Mouse (Mus musculus) mesoderm, embryonic 11.5 days (tissue): ENCODE measurements at regions not wholly inside any gene's neighbourhood (a gene's known extent, or its start where the extent isn't known, plus 50 kb on each side); places are given as distances from the start of the nearest gene placed in this dataset.

ENCODE experiments used
- DNase-seq: peaks from one replicate; pipeline ENCODE4 v3.0.0-alpha.2; 2012; ENCODE audit warnings: low read depth, low spot score

DNA sequence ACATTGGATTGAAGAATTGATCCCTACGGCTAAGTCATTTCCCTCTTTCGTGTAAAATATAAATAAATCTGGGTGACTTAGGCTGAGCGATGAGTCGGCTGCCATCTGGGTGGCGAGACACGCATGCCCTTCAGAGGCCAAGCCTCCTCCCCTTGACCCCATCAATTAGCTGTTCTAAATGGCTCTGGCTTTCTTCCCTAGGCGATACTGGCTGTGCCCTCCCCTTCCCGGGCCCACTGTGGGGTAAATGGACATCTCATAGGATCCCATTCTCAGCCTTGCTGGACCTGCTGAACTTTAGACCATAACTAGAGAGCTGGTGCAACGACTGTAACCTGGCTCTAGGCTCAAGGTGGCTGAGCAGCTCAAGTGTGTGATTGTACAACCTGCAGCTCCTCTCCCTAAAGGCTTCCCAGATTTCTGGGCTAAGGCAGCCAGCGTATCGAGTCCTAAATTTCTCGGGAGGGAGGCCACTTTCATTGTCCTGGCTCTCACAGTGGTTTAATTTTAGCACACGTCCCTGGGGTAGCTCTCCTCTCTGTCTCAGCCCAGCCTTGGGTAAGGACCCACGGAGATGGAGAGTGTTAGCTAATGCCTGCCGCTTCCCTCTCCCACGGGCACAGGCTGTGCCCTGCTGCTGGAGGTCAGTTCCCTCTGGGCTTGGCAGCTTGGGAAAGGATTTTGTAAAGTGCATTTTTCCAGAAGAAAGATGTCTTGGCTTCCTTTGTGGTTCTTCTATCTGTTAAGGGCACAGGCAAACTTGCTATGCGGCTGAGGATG is 80.7 kb upstream of the Zc3h12a start:
- DNase-seq = no peak

DNA sequence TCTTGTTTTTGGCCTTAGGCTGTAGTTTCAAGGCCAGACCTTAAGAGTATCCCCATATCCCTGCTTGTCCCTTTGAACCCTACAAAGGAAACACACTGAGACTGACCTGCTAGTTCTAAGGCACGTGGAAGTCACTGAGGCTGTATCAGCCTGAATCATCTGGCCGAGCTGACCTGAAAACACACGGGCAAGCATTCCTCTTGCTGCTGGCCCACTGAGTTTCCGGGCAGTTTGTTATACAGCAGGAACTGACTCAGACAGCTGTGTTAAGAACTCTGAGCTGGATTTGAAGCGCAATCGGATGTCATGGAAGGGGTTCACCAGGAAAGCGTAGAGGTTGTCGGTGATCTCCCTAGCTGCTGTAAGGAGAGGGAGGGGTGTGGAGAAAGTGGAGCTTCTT is 75.9 kb upstream of the Zc3h12a start:
- DNase-seq = no peak

DNA sequence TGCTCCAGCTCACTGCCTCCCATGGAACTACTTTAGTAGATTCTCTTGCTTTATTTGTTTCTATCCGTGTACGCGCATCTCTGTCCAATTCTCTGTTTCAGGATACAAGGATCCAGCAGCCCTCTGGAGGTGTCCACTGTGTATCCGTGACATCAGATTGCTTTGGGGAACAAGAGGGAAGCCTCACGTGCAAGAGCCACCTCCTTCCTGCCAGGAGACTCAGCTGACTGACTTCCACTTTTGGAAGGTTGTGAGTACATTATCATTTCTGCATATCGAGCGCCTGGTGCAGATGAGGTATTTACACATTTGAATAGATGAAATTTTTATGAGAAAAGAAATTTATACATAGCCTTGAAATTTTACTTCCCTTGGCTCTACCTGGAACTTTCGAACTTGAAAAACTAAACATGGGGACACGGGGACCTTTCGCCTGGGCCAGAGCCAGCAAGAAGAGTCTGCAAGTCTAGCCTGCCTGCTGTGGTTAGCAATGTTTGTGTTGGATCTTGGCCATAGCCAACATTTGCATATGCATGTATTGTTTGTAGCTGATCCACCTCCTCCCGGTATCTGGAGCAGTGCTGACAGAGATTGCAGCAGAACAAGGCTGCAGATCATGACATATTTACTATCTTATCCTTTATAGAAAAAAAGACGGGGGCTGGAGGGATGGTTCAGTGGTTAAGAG is 74.1 kb upstream of the Zc3h12a start:
- DNase-seq = no peak

DNA sequence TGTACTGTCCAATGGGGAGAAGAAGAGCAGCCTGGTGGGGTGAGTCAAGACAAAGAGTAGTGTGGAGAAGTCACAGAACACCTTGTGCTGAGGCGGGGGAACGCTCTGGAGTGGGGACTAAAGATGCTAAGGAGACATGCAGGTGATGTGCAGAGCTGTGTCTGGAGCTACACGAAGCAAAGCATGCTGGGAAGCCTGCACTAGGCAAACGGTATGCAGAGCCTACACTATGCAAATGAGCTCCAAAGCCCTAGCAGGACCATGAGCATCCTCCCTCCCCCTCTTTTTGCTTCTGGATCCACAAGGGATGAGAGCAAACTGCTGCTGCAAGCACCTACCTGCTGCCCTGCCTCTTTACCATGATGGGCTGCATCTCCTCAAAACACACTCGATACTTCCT is 73.1 kb upstream of the Zc3h12a start:
- DNase-seq = no peak

DNA sequence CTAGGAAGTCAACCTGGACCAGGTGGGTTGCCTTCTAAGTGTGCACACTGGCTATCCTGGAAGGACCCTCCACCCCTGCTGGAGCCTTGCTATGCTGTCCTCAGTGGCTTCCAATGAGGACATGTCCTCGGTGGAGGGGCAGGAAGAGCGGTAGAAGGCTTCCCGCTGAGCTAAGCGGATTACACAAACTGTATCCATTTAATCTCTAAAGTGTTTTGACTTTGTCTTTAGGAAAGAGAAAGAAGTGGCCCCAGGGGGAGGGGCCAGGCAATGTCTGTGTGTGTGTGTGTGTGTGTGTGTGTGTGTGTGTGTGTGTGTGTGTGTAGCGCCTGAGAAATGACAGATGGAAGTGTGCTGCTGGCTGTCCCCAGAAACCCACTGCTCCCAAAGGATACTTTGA is 71.6 kb upstream of the Zc3h12a start:
- DNase-seq = no peak

DNA sequence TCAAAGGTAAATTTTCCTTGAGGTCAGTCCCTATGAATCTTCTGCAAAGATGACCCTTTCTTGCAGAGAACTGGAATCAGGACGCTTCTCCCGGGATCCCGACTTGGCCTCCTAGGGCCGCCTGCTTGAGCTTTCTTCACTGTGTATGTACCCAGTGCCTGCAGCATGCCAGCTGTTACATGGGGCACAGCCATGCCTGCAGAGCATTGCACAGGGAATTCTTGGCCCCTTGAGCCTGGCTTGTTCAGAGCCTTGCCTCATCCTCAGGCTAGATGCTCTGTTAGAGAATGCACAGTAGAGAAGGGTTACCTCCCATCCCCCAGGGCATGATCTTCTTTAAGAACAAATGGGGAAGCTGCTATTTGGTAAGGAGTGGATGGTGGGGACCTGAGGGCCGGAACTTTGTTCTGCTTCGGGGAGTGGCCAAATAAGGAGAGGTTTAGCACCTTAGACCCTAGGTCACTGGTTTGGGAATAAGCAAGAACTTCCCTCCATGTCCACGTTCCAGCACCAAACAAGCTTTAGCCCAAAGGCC is 68.3 kb upstream of the Zc3h12a start:
- DNase-seq = no peak

DNA sequence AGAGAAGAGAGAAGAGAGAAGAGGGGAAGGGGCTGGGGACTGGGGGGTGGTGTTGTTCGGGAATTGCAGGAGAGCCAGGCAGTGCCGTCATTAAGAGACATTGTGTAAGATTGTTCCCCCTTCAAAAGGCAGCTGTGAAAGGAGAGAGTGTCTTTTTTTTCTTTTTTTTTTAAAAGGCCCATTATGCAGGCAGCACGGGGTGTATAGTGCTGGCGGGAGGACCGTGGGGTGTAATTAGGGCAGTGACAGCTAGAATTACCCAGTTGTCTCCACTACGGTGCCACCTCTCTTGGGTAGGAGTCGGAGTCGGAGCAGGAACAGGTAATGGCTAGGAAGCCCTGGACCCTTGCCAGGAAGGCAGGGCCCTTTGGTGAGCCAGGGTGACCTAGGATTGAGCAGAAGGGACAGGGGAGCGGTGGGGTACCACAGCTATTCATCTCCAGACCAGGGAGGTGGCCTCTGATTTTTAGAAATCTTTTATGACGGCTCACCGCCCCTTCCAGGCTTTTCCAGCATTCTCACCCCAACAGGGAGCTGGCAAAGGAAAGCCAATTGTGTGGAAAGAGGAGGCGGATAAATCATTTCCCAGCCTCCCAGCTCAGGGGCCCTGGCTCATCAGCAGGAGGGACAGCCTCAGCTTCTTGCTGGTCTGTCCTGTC is 67.2 kb upstream of the Zc3h12a start:
- no peak for DNase-seq

DNA sequence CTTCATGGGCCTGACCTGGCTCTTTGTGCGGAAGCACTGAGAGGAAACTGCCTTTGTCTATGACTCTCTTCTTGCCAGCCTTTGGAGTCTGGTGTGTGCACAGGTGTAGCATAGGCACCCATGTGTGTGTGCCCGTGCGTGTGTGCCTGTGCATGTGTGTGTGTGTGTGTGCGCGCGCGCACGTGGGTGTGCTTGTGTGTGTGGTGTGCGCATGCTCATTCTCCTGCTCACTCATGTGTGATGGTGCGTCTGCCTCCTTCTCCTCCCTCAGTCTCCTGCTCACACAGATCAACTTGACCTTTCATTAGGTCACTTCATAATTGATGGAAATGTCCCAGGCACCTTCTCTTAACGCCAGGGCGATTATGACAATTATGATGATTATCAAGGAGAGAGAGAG is 66.7 kb upstream of the Zc3h12a start:
- no peak for DNase-seq

DNA sequence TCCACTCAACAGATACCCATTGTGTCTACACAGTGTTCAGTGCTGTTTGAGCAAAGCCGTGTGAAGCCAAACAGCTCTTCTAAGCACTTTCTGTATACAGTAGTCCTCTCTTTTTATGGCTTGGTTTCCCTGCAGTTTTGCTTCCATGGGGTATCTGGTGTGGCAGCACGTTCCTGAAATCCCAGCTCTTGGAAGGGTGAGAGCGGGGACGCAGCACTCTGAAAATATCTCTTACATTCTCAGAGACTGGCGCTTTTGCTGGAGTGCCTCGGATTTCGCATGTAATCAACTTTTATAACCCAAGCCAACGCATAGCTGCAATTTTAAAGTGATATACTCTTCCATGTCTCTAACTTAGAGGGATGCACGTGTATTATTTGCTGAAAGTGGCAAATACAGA is 64.0 kb upstream of the Zc3h12a start:
- no peak for DNase-seq

DNA sequence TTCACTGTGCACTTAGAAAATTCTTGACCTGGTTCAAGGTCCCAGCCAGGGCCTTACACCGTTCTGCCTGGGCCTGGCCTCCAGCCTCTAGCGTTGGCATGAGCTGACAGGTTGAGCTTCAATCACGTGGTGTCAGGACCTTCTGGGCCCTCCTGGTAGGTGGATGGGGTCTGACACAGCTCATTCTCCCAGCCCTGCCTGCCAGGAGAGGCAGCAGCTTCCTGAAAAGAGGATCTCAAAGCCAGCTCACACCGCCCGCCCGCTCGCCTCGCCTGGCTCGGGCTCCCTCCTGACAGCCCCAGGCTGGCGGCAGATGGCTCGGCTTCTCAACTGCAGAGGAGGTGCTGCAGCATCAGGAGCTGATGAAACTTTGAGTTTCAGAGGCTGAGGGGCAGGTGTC is 63.4 kb upstream of the Zc3h12a start:
- peak; percentile 38 for DNase-seq

DNA sequence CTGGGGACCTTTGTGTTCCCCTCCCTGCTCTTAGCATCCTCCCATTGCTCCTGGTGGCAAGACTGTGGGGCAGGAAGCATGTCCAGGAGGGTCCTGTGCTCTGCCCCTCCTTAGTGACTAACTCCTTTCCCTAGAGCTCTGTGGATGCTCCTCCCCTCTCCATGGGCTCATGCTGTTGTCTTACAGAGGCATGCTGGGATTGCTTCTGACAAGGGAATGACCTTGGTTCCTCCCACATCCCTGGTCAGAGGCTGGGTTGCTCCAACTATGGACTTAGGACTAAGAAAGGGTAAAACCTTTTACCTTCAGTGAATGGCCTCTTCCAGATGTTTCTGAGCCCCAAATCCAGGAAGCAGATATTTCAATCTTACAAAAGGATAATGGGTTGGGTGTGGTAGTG is 62.3 kb upstream of the Zc3h12a start:
- no peak for DNase-seq

DNA sequence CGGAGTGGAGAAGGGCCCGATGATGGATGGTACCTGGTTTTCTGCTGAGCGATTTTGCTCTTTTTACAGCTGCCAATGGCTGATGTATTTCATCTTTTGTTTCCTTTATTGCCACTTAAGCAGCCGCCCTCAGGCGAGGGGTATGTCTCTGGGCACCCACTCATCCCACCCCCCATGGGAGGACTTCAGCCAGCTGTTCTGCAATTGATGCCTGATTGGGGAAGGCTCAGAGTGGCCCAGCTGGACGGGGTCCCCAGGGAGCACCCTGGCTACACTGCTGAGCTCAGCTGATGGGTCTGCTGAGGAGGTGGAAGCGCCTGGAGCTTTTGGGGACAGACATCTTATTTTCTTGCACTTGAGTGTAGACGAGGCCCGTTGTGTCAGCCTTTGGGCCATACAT is 58.6 kb upstream of the Zc3h12a start:
- peak; percentile 66 for DNase-seq

DNA sequence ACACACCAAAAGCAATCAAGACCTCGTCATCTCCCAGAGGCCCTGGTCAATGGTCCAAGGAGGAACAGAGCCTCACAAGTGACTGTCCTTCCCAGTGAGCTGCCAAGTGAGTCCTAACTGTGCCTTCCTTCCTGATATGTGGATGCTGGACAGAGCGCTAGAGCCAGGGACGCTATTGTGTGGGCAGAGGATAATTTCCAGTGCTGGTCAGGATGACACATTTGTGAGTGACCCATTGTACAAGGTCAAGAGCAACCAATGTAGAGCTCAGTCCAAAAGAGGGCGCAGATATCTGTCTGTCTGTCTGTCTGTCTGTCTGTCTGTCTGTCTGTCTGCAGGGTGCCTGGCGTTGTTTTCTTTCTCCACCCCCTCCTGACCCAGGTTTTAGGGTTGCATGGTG is 57.4 kb upstream of the Zc3h12a start:
- DNase-seq = no peak

DNA sequence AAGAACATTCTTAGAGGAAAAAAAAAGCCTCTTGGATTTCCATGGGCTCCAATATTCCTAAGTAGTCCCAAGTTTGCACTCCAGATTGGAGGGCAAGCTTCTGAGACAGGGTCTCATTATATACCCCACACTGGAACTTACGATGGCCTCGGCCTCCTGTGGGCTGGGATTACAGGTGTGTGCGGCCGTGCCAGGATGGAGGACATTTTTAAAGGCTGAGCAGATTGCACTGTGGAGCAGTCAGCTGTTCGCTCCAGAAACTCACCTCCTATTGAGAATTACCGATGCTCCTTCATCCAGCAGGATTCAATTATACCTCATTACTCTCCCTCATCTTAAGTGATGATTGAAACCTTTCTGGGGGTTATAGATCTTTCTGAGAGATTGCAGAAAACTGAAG is 53.3 kb upstream of the Zc3h12a start:
- no peak for DNase-seq

DNA sequence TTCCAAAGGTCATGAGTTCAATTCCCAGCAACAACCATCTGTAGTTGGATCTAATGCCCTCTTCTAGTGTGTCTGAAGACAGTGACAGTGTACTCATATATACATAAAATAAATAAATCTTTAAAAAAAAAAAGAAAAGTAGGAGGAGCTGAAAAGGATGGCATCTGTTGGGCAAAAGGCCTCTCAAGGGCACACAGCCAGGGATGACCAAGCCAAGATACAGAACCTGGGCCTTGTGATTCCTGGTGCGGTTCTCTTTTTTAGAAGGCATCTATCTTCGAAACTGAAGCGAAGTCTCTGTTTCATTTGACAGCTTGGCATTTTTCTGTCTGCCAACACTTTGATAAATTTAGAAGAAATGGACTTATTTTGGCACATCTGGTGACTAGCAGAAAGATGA is 50.9 kb upstream of the Zc3h12a start:
- no peak for DNase-seq

DNA sequence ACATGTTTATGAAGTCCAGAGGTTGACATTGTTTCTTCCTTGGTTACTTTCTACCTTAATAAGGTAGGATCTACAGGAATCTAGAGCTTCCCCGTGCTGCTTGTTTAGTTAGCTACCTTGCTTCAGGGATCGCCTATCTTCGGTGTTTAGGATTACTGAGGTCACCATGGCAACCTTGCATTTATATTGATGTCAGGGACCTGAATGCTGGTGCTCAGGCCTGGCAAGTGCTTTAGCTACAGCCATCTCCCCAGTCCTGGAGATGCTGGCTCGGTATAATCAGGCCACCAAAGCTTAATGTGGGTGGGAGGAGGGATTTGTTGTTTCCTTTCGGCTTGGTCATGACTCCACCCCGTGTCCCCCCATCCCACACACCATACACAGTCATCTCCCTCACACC is 50.0 kb upstream of the Zc3h12a start:
- no peak for DNase-seq
